Mouse (Mus musculus): ENCODE results near the gene Lin7c. TPM values are rescaled to one million over a fixed set of nuclear protein-coding genes. Genes with fewer than 3 reads are reported as not detected.

The Lin7c gene
- polyA plus RNA-seq, 1 experiment, result 3.8 TPM

DNA sequence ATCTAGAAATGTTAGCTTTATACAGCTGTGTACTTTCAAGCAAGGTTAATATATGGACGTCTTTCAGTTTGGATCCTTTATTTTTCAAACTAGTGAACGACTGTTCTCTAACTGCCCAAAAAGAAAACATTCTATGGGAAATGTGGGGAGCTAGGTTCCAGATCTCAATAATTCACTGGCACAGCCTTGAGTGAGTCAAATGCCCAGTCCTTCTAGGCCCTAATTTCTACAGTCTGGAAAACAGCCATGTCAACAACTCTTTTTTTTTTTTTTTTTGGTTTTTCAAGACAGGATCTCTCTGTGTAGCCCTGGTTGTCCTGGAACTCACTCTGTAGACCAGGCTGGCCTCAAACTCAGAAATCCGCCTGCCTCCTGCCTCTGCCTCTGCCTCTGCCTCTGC, 31.7 kb downstream of the Lin7c start:
- Histone ChIP-seq H3K4me1 (ENCODE audit: control insufficient read depth, insufficient read depth, insufficient read length, low read length) (peaks cover 2% of the 10 kb centered on the region; the same call in 1 of the 2 replicates), H3K27me3 (ENCODE audit: control insufficient read depth, insufficient read depth, low read length) (no peaks in the 10 kb centered on the region), H3K27ac (ENCODE audit: insufficient read depth, low read depth, low read length) (no peak overlapping the region), H3K36me3 (ENCODE audit: control insufficient read depth, insufficient read depth, low read length) (no peaks in the 10 kb centered on the region), H3K4me3 (ENCODE audit: low read depth, low read length) (no peak overlapping the region)
- 40% methylated on average over 3 of the region's 3 CpGs for WGBS
- no peak for TF ChIP-seq POLR2A (IDR thresholded peaks at IDR 0.05; ENCODE audit: low read depth, low read length)
- TF ChIP-seq CTCF (IDR thresholded peaks at IDR 0.05; ENCODE audit: extremely low read depth, insufficient read length, insufficient replicate concordance, low read depth, low read length), result no peak

DNA sequence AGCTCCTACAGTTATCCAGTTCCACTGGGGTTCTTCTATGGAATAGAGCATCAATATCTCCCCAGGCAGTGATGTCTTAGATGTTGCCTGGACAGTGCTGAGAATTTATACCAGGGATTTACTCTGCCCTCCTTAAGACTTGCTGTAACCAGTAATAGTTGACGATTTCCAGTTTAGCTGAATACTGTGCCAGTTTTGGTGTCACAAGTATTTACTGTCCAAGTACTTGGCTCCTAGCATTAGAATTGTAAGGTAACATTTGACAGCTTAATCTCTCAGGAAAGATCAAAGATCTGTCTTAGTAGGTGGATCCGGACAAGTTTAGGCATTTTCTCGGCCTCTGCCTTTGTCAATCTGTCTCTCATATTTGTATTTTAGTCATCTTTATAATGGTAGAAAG, 32.4 kb downstream of the Lin7c start:
- WGBS, result 28% methylated on average over 3 of the region's 3 CpGs
- Histone ChIP-seq H3K27ac (ENCODE audit: insufficient read depth, low read depth, low read length) (no peak overlapping the region), H3K27me3 (ENCODE audit: control insufficient read depth, insufficient read depth, low read length) (no peaks in the 10 kb centered on the region), H3K4me1 (ENCODE audit: control insufficient read depth, insufficient read depth, insufficient read length, low read length) (peaks cover 5% of the 10 kb centered on the region; the same call in 1 of the 2 replicates), H3K4me3 (ENCODE audit: low read depth, low read length) (no peak overlapping the region), H3K36me3 (ENCODE audit: control insufficient read depth, insufficient read depth, low read length) (no peaks in the 10 kb centered on the region)
- TF ChIP-seq POLR2A (IDR thresholded peaks at IDR 0.05; ENCODE audit: low read depth, low read length), result no peak
- no peak for TF ChIP-seq CTCF (IDR thresholded peaks at IDR 0.05; ENCODE audit: extremely low read depth, insufficient read length, insufficient replicate concordance, low read depth, low read length)

DNA sequence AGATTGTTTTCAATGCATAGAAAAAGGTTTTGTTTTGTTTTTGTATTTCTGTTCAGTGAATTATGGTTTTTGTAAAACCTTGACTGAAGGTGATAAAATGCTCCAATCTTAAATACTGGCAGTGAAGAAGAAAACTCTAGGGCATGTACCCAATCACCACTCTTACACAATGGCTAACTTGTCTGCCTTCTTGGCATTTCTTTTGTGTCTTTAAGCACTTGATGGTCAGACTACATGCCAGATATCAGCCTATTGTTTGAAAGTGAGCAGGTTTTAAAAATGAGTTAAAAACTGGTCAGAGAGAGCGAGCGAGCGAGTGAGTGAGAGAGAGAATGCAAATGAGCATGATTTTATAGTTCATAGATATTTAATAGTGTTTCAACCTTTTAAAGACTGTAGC, 33.3 kb downstream of the Lin7c start:
- TF ChIP-seq CTCF (IDR thresholded peaks at IDR 0.05; ENCODE audit: extremely low read depth, insufficient read length, insufficient replicate concordance, low read depth, low read length), result no peak
- TF ChIP-seq POLR2A (IDR thresholded peaks at IDR 0.05; ENCODE audit: low read depth, low read length), result no peak
- Histone ChIP-seq H3K27ac (ENCODE audit: insufficient read depth, low read depth, low read length) (no peak overlapping the region), H3K4me3 (ENCODE audit: low read depth, low read length) (no peak overlapping the region), H3K4me1 (ENCODE audit: control insufficient read depth, insufficient read depth, insufficient read length, low read length) (peaks cover 5% of the 10 kb centered on the region; the same call in 1 of the 2 replicates), H3K27me3 (ENCODE audit: control insufficient read depth, insufficient read depth, low read length) (no peaks in the 10 kb centered on the region), H3K36me3 (ENCODE audit: control insufficient read depth, insufficient read depth, low read length) (no peaks in the 10 kb centered on the region)
- 74% methylated on average over 3 of the region's 3 CpGs for WGBS

DNA sequence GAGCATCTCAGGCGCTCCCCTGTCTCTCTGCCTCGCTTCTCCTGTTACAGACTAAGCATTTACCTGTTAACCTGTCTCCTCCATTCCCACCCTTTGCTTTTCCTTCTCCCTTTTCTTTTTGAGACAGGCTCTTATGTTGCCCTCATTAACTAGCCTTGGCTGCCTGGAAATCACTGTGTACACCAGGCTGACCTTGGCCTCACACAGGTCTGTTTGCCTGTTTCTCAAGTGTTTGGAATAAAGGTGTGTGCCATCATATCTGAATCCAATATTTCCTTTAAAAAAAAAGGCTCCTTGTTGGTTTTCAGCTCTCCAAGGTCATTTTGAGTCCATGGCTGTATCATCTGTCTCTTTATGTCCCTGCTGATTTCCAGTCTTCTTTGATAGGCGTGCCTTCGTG, 36.3 kb downstream of the Lin7c start:
- no peak overlapping the region for H3K27ac ChIP-seq (ENCODE audit: insufficient read depth, low read depth, low read length)
- 67% methylated on average over 4 of the region's 4 CpGs for WGBS
- H3K36me3 ChIP-seq (ENCODE audit: control insufficient read depth, insufficient read depth, low read length), result peaks cover 2% of the 10 kb centered on the region; the same call in 1 of the 2 replicates
- no peak for TF ChIP-seq POLR2A (IDR thresholded peaks at IDR 0.05; ENCODE audit: low read depth, low read length)
- no peak for TF ChIP-seq CTCF (IDR thresholded peaks at IDR 0.05; ENCODE audit: extremely low read depth, insufficient read length, insufficient replicate concordance, low read depth, low read length)
- peaks cover 11% of the 10 kb centered on the region; the same call in 1 of the 2 replicates for H3K4me1 ChIP-seq (ENCODE audit: control insufficient read depth, insufficient read depth, insufficient read length, low read length)
- no peak overlapping the region for H3K4me3 ChIP-seq (ENCODE audit: low read depth, low read length)
- no peaks in the 10 kb centered on the region for H3K27me3 ChIP-seq (ENCODE audit: control insufficient read depth, insufficient read depth, low read length)

DNA sequence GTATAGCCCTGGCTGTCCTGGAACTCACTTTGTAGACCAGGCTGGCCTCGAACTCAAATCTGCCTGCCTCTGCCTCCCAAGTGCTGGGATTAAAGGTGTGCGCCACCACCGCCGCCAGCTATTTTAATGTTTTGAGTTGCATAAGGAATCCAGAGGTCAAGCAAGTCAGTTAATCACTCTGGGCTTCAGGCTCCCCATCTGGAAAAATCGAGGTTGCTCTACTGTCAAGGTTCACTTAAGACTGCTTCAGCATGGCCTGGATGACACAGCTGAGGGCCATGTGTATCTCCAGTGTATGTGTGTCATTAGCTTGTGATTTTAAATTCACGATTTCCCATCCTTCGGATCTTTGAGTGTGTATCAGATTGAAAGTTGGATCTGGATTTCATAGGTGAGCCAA, 36.8 kb downstream of the Lin7c start:
- peaks cover 14% of the 10 kb centered on the region; the same call in 1 of the 2 replicates for H3K4me1 ChIP-seq (ENCODE audit: control insufficient read depth, insufficient read depth, insufficient read length, low read length)
- no peak for TF ChIP-seq CTCF (IDR thresholded peaks at IDR 0.05; ENCODE audit: extremely low read depth, insufficient read length, insufficient replicate concordance, low read depth, low read length)
- H3K36me3 ChIP-seq (ENCODE audit: control insufficient read depth, insufficient read depth, low read length), result peaks cover 2% of the 10 kb centered on the region; the same call in 1 of the 2 replicates
- H3K27ac ChIP-seq (ENCODE audit: insufficient read depth, low read depth, low read length), result no peak overlapping the region
- no peak overlapping the region for H3K4me3 ChIP-seq (ENCODE audit: low read depth, low read length)
- WGBS, result 52% methylated on average over 7 of the region's 7 CpGs
- no peaks in the 10 kb centered on the region for H3K27me3 ChIP-seq (ENCODE audit: control insufficient read depth, insufficient read depth, low read length)

DNA sequence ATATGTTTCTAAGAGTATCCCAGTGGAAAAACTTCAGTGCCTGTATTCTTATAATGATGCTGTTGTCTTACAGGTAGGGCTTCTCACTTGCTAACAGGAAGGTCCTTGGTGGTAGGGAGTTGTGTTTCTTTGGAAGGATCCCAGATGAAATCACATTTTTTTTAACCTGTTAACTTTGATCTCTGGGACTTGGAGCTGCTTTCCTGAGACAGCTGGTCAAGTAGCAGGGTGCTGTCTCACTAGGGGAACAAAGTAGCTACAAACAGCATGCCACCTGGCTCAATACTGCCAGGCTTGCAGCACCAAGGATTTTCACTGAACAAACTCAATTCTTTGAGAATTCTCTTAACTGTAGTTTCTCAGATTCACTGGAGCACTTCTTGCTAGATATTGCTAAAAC, 37.2 kb downstream of the Lin7c start:
- Histone ChIP-seq H3K27ac (ENCODE audit: insufficient read depth, low read depth, low read length) (no peak overlapping the region), H3K4me3 (ENCODE audit: low read depth, low read length) (no peak overlapping the region), H3K36me3 (ENCODE audit: control insufficient read depth, insufficient read depth, low read length) (peaks cover 2% of the 10 kb centered on the region; the same call in 1 of the 2 replicates), H3K4me1 (ENCODE audit: control insufficient read depth, insufficient read depth, insufficient read length, low read length) (peaks cover 15% of the 10 kb centered on the region; the same call in 1 of the 2 replicates), H3K27me3 (ENCODE audit: control insufficient read depth, insufficient read depth, low read length) (no peaks in the 10 kb centered on the region)
- no peak for TF ChIP-seq CTCF (IDR thresholded peaks at IDR 0.05; ENCODE audit: extremely low read depth, insufficient read length, insufficient replicate concordance, low read depth, low read length)
- no peak for TF ChIP-seq POLR2A (IDR thresholded peaks at IDR 0.05; ENCODE audit: low read depth, low read length)

DNA sequence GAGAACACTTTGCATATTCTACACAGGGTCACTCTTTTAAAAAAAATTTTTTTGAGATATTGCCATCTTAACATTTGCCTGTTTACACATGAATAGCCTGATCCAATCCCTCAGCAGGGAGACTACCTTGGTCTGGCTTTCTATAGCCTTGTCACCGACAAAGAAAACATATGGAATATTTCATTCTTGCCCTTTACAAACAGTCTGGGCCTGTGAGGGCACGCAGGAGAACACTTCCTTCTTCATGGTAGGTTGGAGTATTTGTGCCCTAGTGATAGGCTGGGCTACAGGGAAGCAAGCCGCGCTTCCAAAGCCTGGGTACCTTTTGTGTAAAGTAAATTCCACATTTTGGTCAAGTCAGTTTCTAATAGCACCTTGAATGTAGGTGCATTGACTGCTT, 38.1 kb downstream of the Lin7c start:
- no peak overlapping the region for H3K4me3 ChIP-seq (ENCODE audit: low read depth, low read length)
- peaks cover 2% of the 10 kb centered on the region; the same call in 1 of the 2 replicates for H3K36me3 ChIP-seq (ENCODE audit: control insufficient read depth, insufficient read depth, low read length)
- H3K27me3 ChIP-seq (ENCODE audit: control insufficient read depth, insufficient read depth, low read length), result no peaks in the 10 kb centered on the region
- no peak for TF ChIP-seq CTCF (IDR thresholded peaks at IDR 0.05; ENCODE audit: extremely low read depth, insufficient read length, insufficient replicate concordance, low read depth, low read length)
- TF ChIP-seq POLR2A (IDR thresholded peaks at IDR 0.05; ENCODE audit: low read depth, low read length), result no peak
- H3K4me1 ChIP-seq (ENCODE audit: control insufficient read depth, insufficient read depth, insufficient read length, low read length), result peaks cover 18% of the 10 kb centered on the region; the same call in 1 of the 2 replicates
- WGBS, result 29% methylated on average over 4 of the region's 4 CpGs
- H3K27ac ChIP-seq (ENCODE audit: insufficient read depth, low read depth, low read length), result no peak overlapping the region

Data from small intestine, adult 2 months (tissue).